Mouse (Mus musculus) liver, embryonic 14.5 days (tissue): ENCODE data around the gene Ccdc28a. TPM values are rescaled to one million over a fixed set of nuclear protein-coding genes. Genes with fewer than 3 reads are reported as not detected.

Experiments used
- ATAC-seq: fragments of 200-750 bp; cut with Nextera tagmentation; 2 replicates; pipeline ENCODE4 v1.8.0; 2017; ENCODE audit warnings: moderate number of reproducible peaks, mild to moderate bottlenecking, moderate library complexity; ENCODE audit not compliant: insufficient read depth
- DNase-seq, 3 experiments: peaks; one replicate each; pipeline ENCODE4 v3.0.0-alpha.2; 2012 to 2013; ENCODE audit warnings: low read depth in 3 of 3, low spot score in 3 of 3
- H3K27ac ChIP-seq: fragments of 300-500 bp; sonication (generic); 2 replicates; pipeline ENCODE4 v1.5.1; 2014; ENCODE audit warnings: moderate library complexity, mild to moderate bottlenecking, control low read depth, inconsistent platforms
- H3K27me3 ChIP-seq: fragments of 300-500 bp; sonication (generic); 2 replicates; pipeline ENCODE4 v1.6.1; 2014; ENCODE audit warnings: mild to moderate bottlenecking, low read length, moderate library complexity; ENCODE audit not compliant: control insufficient read depth, insufficient read depth
- H3K36me3 ChIP-seq: fragments of 300-500 bp; sonication (generic); replicated peaks from 2 replicates; pipeline ENCODE4 v1.6.1; 2014; ENCODE audit warnings: low read depth; ENCODE audit not compliant: control insufficient read depth, insufficient read depth
- H3K4me1 ChIP-seq, 2 experiments: fragments of 200-500 bp in 1 of 2; fragments of 300-500 bp in 1 of 2; sonication (generic) in 1 of 2; replicated peaks; 2 replicates each; pipeline ENCODE4 v1.6.1; 2012 to 2014; ENCODE audit warnings: antibody characterized with exemption in 1 of 2, inconsistent platforms in 1 of 2, low read length in 1 of 2; ENCODE audit not compliant: control insufficient read depth in 2 of 2, insufficient read depth in 2 of 2
- H3K4me2 ChIP-seq: fragments of 300-500 bp; sonication (generic); 2 replicates; pipeline ENCODE4 v1.6.1; 2014; ENCODE audit warnings: low read depth, mild to moderate bottlenecking, control low read depth, moderate library complexity
- H3K4me3 ChIP-seq, 2 experiments: fragments of 200-500 bp in 1 of 2; fragments of 300-500 bp in 1 of 2; sonication (generic) in 1 of 2; 2 replicates each; pipeline ENCODE4 v1.5.1; 2012 to 2014; ENCODE audit warnings: low read depth in 2 of 2, low read length in 2 of 2, mild to moderate bottlenecking in 2 of 2, control low read depth in 1 of 2, inconsistent platforms in 1 of 2, moderate library complexity in 1 of 2; ENCODE audit not compliant: insufficient read depth in 1 of 2
- H3K9ac ChIP-seq: fragments of 300-500 bp; sonication (generic); replicated peaks from 2 replicates; pipeline ENCODE4 v1.6.1; 2014; ENCODE audit warnings: mild to moderate bottlenecking, control low read depth, moderate library complexity
- H3K9me3 ChIP-seq: fragments of 300-500 bp; sonication (generic); 2 replicates; pipeline ENCODE4 v1.6.1; 2016; ENCODE audit warnings: low read length, mixed read lengths; ENCODE audit not compliant: control insufficient read depth
- CTCF ChIP-seq: IDR thresholded peaks from 2 replicates; pipeline ENCODE4 v1.5.1; 2016; ENCODE audit warnings: antibody characterized with exemption, low read depth, control low read depth
- EP300 ChIP-seq: IDR thresholded peaks from 2 replicates; pipeline ENCODE4 v1.6.1; 2016; ENCODE audit warnings: antibody characterized with exemption, low read depth
- WGBS: fragments of 180-500 bp; shearing (Covaris S2); extraction: QIAGEN DNeasy Blood & Tissue Kit; methylation state at CpG from one replicate; pipeline ENCODE4 v1.1.7; 2014; ENCODE audit not compliant: insufficient replicate concordance; 5-methylcytosine and 5-hydroxymethylcytosine counted together
- polyA plus RNA-seq, 2 experiments: library from polyadenylated mRNA; depleted of rRNA in 1 of 2; stranded (reverse) in 1 of 2; unstranded in 1 of 2; fragments of >200 nt; fragmentation: Nextera tagmentation in 1 of 2; extraction: Ambion mirVana in 1 of 2; gene quantifications; 2 replicates each; pipeline versions ENCODE4 v1.2.1 to v1.2.3; 2012 to 2014

The Ccdc28a gene
- polyA plus RNA-seq, 2 experiments = 6.2 to 6.6 TPM

GRCm38 (mm10) chr10:18197206-18197979 is 37.4 kb downstream of the Ccdc28a start:
- Histone ChIP-seq H3K36me3 (no peaks in the 10 kb centered on the region), H3K4me2 (peak overlapping the region; percentile 62), H3K4me1 (0 out of 4 replicates have a peak, but pooled peaks cover 0 to 3% of the 10 kb centered on the region in 2 experiments), H3K9ac (peak overlapping the region; percentile 43; the same call in 1 of the 2 replicates), H3K4me3 (peak overlapping the region; percentile 29 to 52; a peak in 3 of 4 replicates), H3K27me3 (no peaks in the 10 kb centered on the region), H3K9me3 (no peaks in the 10 kb centered on the region), H3K27ac (no peak overlapping the region)
- ATAC-seq (no peak), DNase-seq (peak; percentile 45 to 52 (median 48))
- TF ChIP-seq EP300 (no peak), CTCF (peak; percentile 89)
- 34% methylated on average over 14 of the region's 14 CpGs for WGBS

- TF ChIP-seq CTCF = no peak
- TF ChIP-seq EP300 = no peak
- no peak overlapping the region for H3K27ac ChIP-seq
- DNase-seq = no peak
- no peak for ATAC-seq
- no peak overlapping the region for H3K9ac ChIP-seq
- 42% methylated on average over 14 of the region's 14 CpGs for WGBS
- no peak overlapping the region for H3K4me2 ChIP-seq
- H3K36me3 ChIP-seq = no peaks in the 10 kb centered on the region
- 0 out of 4 replicates have a peak, but pooled peaks cover 0 to 5% of the 10 kb centered on the region in 2 experiments for H3K4me1 ChIP-seq
- H3K27me3 ChIP-seq = no peaks in the 10 kb centered on the region
- no peak overlapping the region for H3K4me3 ChIP-seq
- H3K9me3 ChIP-seq = no peaks in the 10 kb centered on the region
Observed at GRCm38 (mm10) chr10:18194737-18195141, 40.1 kb downstream of the Ccdc28a start.

- TF ChIP-seq CTCF (no peak), EP300 (no peak)
- ATAC-seq (no peak), DNase-seq (no peak)
- Histone ChIP-seq H3K27ac (no peak overlapping the region), H3K9ac (no peak overlapping the region), H3K4me1 (0 out of 4 replicates have a peak, but pooled peaks cover 0 to 5% of the 10 kb centered on the region in 2 experiments), H3K36me3 (no peaks in the 10 kb centered on the region), H3K4me2 (no peak overlapping the region), H3K27me3 (no peaks in the 10 kb centered on the region), H3K4me3 (no peak overlapping the region), H3K9me3 (no peaks in the 10 kb centered on the region)
- 59% methylated on average over 11 of the region's 11 CpGs for WGBS
Observed at GRCm38 (mm10) chr10:18194156-18194555, 40.6 kb downstream of the Ccdc28a start.

GRCm38 (mm10) chr10:18193221-18193620 is 41.6 kb downstream of the Ccdc28a start:
- H3K27me3 ChIP-seq = no peaks in the 10 kb centered on the region
- 0 out of 4 replicates have a peak, but pooled peaks cover 0 to 5% of the 10 kb centered on the region in 2 experiments for H3K4me1 ChIP-seq
- H3K27ac ChIP-seq = no peak overlapping the region
- no peaks in the 10 kb centered on the region for H3K36me3 ChIP-seq
- no peaks in the 10 kb centered on the region for H3K9me3 ChIP-seq
- no peak overlapping the region for H3K4me3 ChIP-seq
- 32% methylated on average over 11 of the region's 11 CpGs for WGBS
- H3K4me2 ChIP-seq = no peak overlapping the region
- no peak overlapping the region for H3K9ac ChIP-seq
- no peak for DNase-seq
- TF ChIP-seq EP300 = no peak
- no peak for TF ChIP-seq CTCF
- ATAC-seq = no peak

GRCm38 (mm10) chr10:18191706-18192105 is 43.1 kb downstream of the Ccdc28a start:
- DNase-seq = no peak
- H3K9ac ChIP-seq = no peak overlapping the region
- 0 out of 4 replicates have a peak, but pooled peaks cover 0 to 5% of the 10 kb centered on the region in 2 experiments for H3K4me1 ChIP-seq
- H3K9me3 ChIP-seq = no peaks in the 10 kb centered on the region
- no peak for TF ChIP-seq EP300
- no peak for TF ChIP-seq CTCF
- H3K4me2 ChIP-seq = no peak overlapping the region
- H3K27ac ChIP-seq = no peak overlapping the region
- H3K36me3 ChIP-seq = no peaks in the 10 kb centered on the region
- 24% methylated on average over 8 of the region's 8 CpGs for WGBS
- H3K4me3 ChIP-seq = no peak overlapping the region
- no peaks in the 10 kb centered on the region for H3K27me3 ChIP-seq
- ATAC-seq = no peak
